Mouse (Mus musculus): Measurements from ENCODE around the gene Prkar2b. TPM values are rescaled to one million over a fixed set of nuclear protein-coding genes. Genes with fewer than 3 reads are reported as not detected.

Prkar2b gene
- polyA plus RNA-seq, 1 experiment: 10.7 TPM

GRCm38 (mm10) chr12:31936657-31937300, 124.3 kb downstream of the Prkar2b start:
- no peak for TF ChIP-seq TAL1 (IDR thresholded peaks at IDR 0.05; ENCODE audit: low read length)
- TF ChIP-seq GATA1 (IDR thresholded peaks at IDR 0.05; ENCODE audit: low read length): no peak
- H3K9me3 ChIP-seq (ENCODE audit: control insufficient read depth, low read length): no peaks in the 10 kb centered on the region
- H3K4me1 ChIP-seq (ENCODE audit: control insufficient read depth): peaks cover 10% of the 10 kb centered on the region
- H3K4me3 ChIP-seq (replicated peaks): no peak overlapping the region
- peaks cover 97% of the 10 kb centered on the region for H3K36me3 ChIP-seq (ENCODE audit: control insufficient read depth)
- no peaks in the 10 kb centered on the region for H3K27me3 ChIP-seq (ENCODE audit: control insufficient read depth)

- Histone ChIP-seq H3K27me3 (ENCODE audit: control insufficient read depth) (no peaks in the 10 kb centered on the region), H3K4me3 (replicated peaks) (no peak overlapping the region), H3K36me3 (ENCODE audit: control insufficient read depth) (peaks cover 99% of the 10 kb centered on the region), H3K4me1 (ENCODE audit: control insufficient read depth) (no peaks in the 10 kb centered on the region), H3K9me3 (ENCODE audit: control insufficient read depth, low read length) (no peaks in the 10 kb centered on the region)
- no peak for TF ChIP-seq GATA1 (IDR thresholded peaks at IDR 0.05; ENCODE audit: low read length)
- no peak for TF ChIP-seq TAL1 (IDR thresholded peaks at IDR 0.05; ENCODE audit: low read length)
These were observed 129.3 kb downstream of the Prkar2b start for GRCm38 (mm10) chr12:31931818-31932217.

- TF ChIP-seq TAL1 (IDR thresholded peaks at IDR 0.05; ENCODE audit: low read length) (no peak), GATA1 (IDR thresholded peaks at IDR 0.05; ENCODE audit: low read length) (no peak)
- Histone ChIP-seq H3K4me1 (ENCODE audit: control insufficient read depth) (no peaks in the 10 kb centered on the region), H3K27me3 (ENCODE audit: control insufficient read depth) (no peaks in the 10 kb centered on the region), H3K36me3 (ENCODE audit: control insufficient read depth) (peaks cover 98% of the 10 kb centered on the region), H3K4me3 (replicated peaks) (no peak overlapping the region), H3K9me3 (ENCODE audit: control insufficient read depth, low read length) (no peaks in the 10 kb centered on the region)
These were observed 132.6 kb downstream of the Prkar2b start for GRCm38 (mm10) chr12:31928498-31928897.

DNA sequence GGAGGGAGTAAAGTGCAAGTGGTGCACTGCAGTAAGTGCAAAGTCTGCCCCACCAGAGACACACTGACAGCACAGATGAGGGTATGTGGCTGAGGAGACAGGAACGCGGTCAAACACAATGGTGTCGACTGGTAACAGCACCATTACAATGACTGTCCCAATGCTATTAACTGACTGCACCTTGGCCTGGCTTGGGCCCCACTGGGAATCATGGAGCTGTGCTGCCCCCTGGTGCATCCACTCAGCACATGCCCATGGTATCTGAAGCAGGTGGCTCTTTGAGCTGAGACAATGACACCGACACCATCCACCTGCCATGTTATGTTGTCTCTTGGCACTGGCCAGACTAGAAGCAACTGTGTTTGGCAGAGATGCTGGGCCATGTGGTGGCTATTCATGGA, 134.4 kb downstream of the Prkar2b start:
- peaks cover 90% of the 10 kb centered on the region for H3K36me3 ChIP-seq (ENCODE audit: control insufficient read depth)
- no peak overlapping the region for H3K4me3 ChIP-seq (replicated peaks)
- H3K27me3 ChIP-seq (ENCODE audit: control insufficient read depth): no peaks in the 10 kb centered on the region
- H3K9me3 ChIP-seq (ENCODE audit: control insufficient read depth, low read length): no peaks in the 10 kb centered on the region
- no peak for TF ChIP-seq TAL1 (IDR thresholded peaks at IDR 0.05; ENCODE audit: low read length)
- no peak for TF ChIP-seq GATA1 (IDR thresholded peaks at IDR 0.05; ENCODE audit: low read length)
- no peaks in the 10 kb centered on the region for H3K4me1 ChIP-seq (ENCODE audit: control insufficient read depth)

GRCm38 (mm10) chr12:31925343-31925742, 135.8 kb downstream of the Prkar2b start:
- Histone ChIP-seq H3K27me3 (ENCODE audit: control insufficient read depth) (no peaks in the 10 kb centered on the region), H3K4me3 (replicated peaks) (no peak overlapping the region), H3K36me3 (ENCODE audit: control insufficient read depth) (peaks cover 84% of the 10 kb centered on the region), H3K9me3 (ENCODE audit: control insufficient read depth, low read length) (no peaks in the 10 kb centered on the region), H3K4me1 (ENCODE audit: control insufficient read depth) (peaks cover 7% of the 10 kb centered on the region; the same call in 1 of the 2 replicates)
- TF ChIP-seq GATA1 (IDR thresholded peaks at IDR 0.05; ENCODE audit: low read length) (no peak), TAL1 (IDR thresholded peaks at IDR 0.05; ENCODE audit: low read length) (no peak)

DNA sequence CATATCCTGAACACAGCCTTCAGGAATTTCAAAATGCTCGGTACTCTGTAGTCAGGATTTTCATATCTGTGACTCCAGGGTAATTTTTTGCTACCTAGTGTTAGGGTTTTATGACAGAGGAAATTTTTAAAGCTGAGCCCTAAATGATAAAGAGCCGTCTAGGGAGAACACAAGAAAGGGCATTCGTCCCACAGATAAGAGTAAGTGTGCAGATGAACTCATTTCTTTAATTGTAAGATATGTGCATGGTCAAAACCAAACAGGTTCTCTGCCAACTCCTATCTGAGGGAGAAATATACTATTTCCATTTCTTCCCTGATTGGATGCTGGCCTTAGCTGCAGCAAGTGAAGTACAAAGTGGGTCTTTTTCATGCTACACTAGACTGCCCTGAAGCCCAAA, 137.0 kb downstream of the Prkar2b start:
- peaks cover 76% of the 10 kb centered on the region for H3K36me3 ChIP-seq (ENCODE audit: control insufficient read depth)
- H3K4me3 ChIP-seq (replicated peaks): no peak overlapping the region
- H3K4me1 ChIP-seq (ENCODE audit: control insufficient read depth): peaks cover 7% of the 10 kb centered on the region; the same call in 1 of the 2 replicates
- H3K9me3 ChIP-seq (ENCODE audit: control insufficient read depth, low read length): no peaks in the 10 kb centered on the region
- no peaks in the 10 kb centered on the region for H3K27me3 ChIP-seq (ENCODE audit: control insufficient read depth)
- TF ChIP-seq GATA1 (IDR thresholded peaks at IDR 0.05; ENCODE audit: low read length): no peak
- TF ChIP-seq TAL1 (IDR thresholded peaks at IDR 0.05; ENCODE audit: low read length): no peak

GRCm38 (mm10) chr12:31920464-31921405, 140.4 kb downstream of the Prkar2b start:
- Histone ChIP-seq H3K4me3 (replicated peaks) (no peak overlapping the region), H3K27me3 (ENCODE audit: control insufficient read depth) (no peaks in the 10 kb centered on the region), H3K4me1 (ENCODE audit: control insufficient read depth) (peaks cover 11% of the 10 kb centered on the region), H3K36me3 (ENCODE audit: control insufficient read depth) (peaks cover 42% of the 10 kb centered on the region), H3K9me3 (ENCODE audit: control insufficient read depth, low read length) (no peaks in the 10 kb centered on the region)
- no peak for TF ChIP-seq TAL1 (IDR thresholded peaks at IDR 0.05; ENCODE audit: low read length)
- no peak for TF ChIP-seq GATA1 (IDR thresholded peaks at IDR 0.05; ENCODE audit: low read length)

DNA sequence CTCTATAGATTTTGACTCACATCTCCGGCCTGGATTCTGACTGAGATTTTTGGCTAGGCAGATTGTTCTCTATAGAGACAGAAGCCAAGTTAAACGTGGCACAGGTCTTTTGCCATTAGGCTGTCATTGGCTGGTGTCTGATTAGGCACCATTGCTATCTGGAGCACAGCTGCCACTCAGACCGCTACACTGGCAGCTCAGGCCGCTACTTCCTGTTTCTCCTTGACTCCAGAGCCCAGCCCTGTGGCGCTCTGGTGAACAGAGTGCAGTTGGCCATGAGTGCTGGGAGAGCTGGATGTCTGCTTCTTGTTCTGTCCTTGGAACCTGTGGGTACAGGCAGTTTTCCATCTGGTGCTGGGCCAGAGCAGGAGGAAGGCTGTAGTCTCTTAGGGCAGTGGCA, 143.9 kb downstream of the Prkar2b start:
- Histone ChIP-seq H3K9me3 (ENCODE audit: control insufficient read depth, low read length) (no peaks in the 10 kb centered on the region), H3K27me3 (ENCODE audit: control insufficient read depth) (no peaks in the 10 kb centered on the region), H3K36me3 (ENCODE audit: control insufficient read depth) (peaks cover 13% of the 10 kb centered on the region), H3K4me1 (ENCODE audit: control insufficient read depth) (peaks cover 11% of the 10 kb centered on the region), H3K4me3 (replicated peaks) (no peak overlapping the region)
- TF ChIP-seq GATA1 (IDR thresholded peaks at IDR 0.05; ENCODE audit: low read length) (no peak), TAL1 (IDR thresholded peaks at IDR 0.05; ENCODE audit: low read length) (no peak)

GRCm38 (mm10) chr12:31916691-31917090, 144.4 kb downstream of the Prkar2b start:
- TF ChIP-seq TAL1 (IDR thresholded peaks at IDR 0.05; ENCODE audit: low read length): no peak
- no peak for TF ChIP-seq GATA1 (IDR thresholded peaks at IDR 0.05; ENCODE audit: low read length)
- H3K36me3 ChIP-seq (ENCODE audit: control insufficient read depth): peaks cover 11% of the 10 kb centered on the region
- peaks cover 11% of the 10 kb centered on the region for H3K4me1 ChIP-seq (ENCODE audit: control insufficient read depth)
- H3K4me3 ChIP-seq (replicated peaks): no peak overlapping the region
- no peaks in the 10 kb centered on the region for H3K27me3 ChIP-seq (ENCODE audit: control insufficient read depth)
- H3K9me3 ChIP-seq (ENCODE audit: control insufficient read depth, low read length): no peaks in the 10 kb centered on the region

Data from erythroblast, embryonic 14.5 days (primary cell).